Mouse (Mus musculus) CD4-positive, CD25-positive, alpha-beta regulatory T cell, adult 2 months (primary cell): Measurements from ENCODE around the gene Trak2.
"Not testable (repeated sequence)": the region's sequence is repeated elsewhere in the genome, so short reads cannot be mapped to it uniquely, and the experiment has no call there.

Experiments used
- DNase-seq: peaks from one replicate; pipeline ENCODE4 v3.0.0-alpha.2; 2012; ENCODE audit warnings: low read depth, low spot score

Trak2 gene

DNA sequence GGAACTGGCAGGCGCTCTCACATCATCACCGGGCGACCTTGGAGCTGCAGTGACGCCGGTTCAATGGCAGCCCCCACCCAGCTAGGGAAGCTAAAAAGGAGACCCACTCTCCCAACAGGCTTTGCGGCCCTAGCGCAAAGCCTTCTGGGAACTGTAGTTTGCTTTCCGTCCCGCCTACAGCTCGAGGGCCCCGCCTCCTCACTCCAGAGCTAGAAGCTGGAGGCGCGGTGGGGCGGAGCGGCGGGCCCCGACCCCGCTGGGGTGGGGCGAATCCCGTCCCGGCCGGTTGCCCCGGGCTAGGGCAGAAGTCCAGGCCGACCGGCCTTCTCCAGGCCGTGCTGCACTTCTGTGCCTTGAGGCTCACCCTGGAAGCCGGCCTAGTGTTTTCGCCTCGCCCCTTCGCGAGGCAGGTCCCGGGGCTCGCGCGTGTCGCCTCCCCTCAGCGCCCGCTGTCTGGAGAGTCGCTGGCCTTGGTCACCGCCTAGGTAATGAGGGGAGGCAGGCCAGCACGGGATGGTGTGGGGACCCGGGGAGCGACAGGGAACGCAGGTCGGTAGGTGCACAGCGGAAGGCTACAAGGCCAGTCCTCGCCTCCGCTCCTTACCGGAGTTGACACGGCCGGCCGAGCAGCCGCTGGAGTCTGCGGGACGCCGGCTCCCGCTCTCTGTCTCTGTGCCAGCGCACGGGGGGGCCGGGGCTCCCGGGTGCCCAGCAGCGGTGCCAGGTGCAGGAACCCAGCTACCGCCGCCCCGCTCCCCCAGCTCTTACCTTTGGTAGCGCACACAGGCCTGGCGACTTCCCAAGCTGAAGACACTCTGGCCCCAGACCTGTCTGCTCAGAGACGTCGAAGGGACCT is at the start of gene Trak2, which contains the start of gene Stradb:
Gene Trak2, minus strand, starts transcription at position 65 of the 856 bp plus-strand sequence.
Gene Stradb, plus strand, starts transcription at position 157 of the 856 bp plus-strand sequence.
- DNase-seq: peak; percentile 96

DNA sequence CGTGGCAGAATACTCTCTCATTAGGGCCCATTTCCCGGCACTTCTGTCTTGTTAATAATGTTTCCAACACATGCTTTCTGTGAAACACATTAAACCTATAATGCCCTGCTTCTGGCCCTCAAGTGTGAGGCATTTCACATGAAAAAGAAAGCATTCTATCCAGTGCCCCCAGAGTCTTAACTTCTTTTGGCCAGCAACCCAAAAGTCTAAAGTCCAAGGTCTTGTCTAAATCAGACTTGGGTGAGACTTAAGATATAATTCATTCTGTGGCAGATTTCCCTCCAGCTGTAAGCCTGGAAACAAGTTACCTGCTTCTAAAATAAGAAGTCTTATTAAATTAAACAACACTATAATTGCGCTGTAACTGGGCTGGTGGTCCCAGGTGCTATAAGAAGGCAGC is 48.3 kb upstream of the Trak2 start:
- DNase-seq: no peak

DNA sequence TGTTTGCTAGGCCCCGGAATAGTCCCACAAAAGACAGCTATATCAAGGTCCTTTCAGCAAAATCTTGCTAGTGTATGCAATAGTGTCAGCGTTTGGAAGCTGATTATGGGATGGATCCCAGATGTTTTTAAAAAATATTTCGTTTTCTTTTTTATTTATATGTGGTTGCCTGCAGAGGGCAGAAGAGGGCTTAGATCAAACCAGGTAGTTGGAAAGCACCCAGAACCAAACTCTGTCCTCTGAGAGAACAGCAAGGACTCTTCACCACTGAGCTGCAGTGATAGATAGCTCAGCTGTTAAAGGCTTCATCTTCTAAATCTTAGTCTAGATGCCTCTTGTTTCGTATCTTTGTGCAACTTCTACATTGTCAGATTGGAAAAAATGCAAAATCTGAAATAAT is 36.0 kb upstream of the Trak2 start:
- DNase-seq: peak; percentile 42

DNA sequence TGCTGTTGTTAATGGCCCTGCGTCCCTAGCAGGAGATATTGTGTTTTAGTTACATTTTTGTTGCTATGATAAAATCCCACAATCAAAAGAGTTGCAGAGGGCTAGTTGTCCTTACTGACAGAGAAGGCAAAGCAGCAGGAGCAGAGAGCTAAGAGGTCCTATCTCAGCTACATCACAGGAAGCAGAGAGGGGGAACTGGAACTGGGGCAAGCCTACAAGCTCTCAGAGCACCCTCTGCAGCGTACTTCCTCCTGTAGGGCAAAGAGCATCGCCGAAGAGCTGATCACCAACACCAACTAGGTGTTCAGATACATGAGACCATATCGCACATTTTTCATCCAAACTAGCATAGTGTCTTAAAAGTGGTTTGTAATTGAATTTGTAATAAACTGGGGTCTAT is 22.1 kb upstream of the Trak2 start:
- no peak for DNase-seq

DNA sequence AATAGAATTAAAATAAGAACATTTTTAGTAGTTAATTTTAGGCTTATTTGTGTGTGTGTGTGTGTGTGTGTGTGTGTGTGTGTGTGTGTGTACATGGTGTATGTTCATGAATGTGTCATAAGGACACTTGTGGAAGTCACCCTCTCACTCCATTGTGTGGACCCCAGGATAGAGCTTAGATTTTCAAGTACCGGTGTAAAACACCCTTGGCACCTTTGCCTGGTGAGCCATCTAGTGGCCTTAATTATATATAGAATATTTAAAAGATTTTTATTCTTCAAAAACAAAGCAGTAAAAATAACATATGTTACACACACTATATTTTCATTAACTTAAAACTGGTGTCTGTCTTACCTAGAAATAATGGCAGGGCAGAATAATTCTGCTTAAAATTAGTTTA is 20.5 kb upstream of the Trak2 start:
- DNase-seq: peak; percentile 24

DNA sequence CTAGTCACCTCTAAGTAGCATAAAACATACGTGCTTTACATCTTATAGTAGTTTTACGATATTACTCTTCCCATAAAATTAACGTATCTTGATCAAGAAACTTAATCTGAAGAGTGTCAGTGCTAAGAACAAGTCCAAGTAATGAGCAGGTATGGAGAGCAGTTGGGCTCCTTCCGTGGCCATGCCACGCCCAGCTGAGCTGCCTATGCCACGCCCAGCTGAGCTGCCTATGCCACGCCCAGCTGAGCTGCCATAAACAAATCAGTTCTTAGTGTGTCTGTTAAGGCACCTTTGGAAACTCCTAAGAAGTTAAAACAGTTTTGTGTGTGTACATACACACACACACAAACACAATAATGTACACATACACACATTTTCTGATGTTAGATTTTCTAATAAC is 19.9 kb upstream of the Trak2 start:
- DNase-seq: no peak

DNA sequence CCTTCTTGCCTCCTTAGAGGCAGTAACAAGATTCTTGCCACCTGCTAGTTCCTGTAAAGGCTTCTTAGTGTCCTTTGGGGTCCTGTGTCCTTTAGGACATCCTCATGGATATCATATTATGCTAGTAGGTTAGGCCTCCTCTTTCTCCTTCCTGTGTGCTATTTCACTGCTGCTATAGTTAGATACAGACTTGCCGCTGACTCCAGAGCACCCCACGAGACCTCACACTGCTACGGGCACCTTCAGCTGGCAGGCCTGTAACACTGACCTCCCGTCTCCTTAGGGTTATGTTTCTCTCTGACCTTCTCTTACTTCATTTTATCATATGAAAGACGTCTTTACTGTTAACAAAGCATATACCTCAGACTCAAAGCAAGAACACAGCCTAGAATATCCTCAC is 11.4 kb upstream of the Trak2 start:
- DNase-seq: no peak

DNA sequence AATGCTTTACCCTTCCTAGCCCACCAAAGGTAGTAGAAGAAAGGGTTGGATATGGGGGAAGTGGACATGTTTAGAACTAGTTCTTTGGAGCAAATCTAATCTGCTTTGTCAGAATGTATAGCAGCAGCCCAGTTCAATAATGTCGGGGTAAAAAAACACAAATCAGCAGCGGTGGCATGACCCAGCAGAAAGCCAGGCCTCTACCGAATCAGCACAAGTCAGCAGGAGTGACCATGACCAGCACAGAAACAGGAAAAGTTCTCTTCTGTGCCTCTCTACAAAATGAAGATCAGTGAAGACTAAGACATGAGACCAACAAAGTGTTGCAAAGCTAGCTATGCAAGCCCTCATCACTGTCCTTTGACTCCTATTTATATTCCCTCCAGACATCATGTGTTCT is 9.0 kb upstream of the Trak2 start:
- DNase-seq: no peak

DNA sequence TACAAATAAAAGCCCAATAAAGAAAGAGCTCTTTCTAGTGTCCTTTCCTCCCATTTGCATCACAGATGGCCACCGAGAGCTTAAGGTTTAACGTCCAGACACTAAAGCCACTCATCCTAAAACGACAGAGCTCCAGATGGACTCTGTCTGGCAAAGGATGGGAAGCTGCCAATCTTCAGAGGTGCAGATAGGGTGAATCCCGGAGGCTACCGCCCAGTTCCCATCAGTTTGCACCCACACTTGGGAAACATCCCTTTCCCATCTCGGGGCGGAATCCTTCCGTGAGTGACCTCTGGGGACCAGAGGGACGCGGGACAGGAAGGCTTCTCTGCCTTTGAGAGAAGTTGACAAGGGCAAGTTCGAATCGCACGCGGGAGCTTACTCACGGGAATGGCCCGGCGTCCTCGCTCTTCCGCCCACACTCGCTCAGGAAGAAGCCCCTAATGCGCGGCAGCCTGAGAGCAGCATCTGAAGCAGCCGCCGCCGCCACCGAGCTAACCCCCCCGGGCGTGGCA is 322 bp downstream of the Trak2 start:
- DNase-seq: no peak

DNA sequence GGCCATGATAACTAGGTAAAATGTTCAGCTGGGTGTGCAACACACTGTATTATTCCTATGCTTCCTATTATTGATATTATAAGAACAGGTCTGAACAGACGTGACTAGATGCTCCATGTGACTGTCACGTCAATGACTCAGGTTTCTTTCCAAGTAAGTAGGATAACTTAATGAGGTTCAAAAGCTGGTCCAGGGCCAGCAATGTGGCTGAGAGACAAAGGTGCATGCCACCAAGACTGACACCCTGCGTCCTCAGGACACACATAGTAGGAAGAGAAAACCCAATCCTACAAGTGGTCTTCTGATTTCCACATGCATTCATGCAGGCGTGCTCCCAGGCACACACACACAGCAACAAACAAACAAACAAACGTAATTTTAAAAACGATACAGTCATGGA is 2.1 kb downstream of the Trak2 start:
- DNase-seq: no peak

DNA sequence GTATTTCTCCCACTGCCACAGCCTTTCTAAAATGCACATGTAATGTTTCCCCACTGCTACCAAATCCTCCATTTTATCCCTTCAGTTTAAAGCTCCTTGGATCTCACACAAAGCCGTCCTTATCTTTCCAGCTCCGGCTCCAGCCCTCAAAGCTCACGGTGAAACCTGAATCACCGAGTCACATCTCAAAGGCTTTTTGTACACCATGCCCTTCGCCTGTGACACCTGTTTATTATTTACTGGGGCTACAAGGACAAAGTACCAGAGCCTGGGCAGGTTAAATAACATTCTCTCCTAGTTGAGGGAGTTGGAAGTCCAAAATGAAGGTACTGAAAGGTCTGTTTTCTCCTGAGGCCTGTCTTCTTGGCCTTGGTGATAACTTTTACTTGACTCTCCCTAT is 3.2 kb downstream of the Trak2 start:
- no peak for DNase-seq

DNA sequence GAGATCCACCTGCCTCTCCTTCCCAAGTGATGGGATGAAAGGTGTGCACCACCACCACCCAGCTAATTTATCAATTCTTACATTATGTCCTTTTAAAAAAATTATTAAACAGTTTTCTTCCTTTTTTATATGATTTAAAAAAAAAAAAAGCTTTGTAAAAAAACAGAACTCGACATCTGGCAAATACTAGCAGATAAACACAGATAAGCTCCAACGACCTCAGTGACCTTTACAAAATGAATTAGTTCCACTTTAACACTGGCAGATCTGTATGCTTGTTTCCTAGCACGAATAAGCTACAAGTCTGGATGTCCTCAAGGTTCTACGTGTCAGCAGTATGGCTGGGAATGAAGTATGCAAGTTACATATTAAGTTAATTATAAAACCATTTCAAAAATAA is 5.7 kb downstream of the Trak2 start:
- no peak for DNase-seq

DNA sequence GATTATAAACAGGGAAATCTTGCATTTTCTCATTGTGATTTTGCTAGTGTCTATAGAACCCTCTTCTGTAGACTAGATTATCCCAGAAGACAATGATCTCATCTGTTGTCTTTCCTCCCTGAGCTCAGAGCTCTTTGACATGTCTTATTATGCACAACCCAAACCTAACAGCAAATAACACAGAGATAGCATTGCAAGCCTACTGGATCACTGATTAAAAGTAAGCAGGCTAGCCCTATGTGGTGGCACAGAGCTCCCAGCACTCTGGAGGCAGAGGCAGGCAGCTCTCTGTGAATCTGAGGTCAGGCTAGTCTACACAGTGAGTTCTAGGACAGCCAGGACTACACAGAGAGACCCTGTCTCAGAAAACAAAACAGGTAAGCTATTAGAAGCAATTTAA is 10.4 kb downstream of the Trak2 start:
- no peak for DNase-seq

DNA sequence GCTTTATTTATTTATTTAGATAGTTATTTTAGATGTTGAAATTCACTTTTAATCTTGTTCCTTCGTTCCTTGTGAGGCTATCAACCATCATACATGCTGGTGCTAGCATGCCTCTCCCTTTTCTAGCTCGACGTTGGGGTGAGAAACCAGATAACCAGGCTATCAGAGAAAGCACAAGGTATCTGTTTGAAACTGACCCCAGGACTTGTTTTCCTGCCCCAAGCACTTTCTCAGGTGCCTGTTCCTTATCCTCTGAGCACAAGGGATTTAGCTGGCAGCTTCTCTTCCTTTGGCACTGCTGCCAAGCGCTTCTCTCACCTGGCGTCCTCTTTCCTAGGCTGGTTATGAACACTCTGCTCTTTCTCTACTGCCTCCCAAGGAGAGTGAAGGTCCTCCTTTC is 10.8 kb downstream of the Trak2 start:
- no peak for DNase-seq

DNA sequence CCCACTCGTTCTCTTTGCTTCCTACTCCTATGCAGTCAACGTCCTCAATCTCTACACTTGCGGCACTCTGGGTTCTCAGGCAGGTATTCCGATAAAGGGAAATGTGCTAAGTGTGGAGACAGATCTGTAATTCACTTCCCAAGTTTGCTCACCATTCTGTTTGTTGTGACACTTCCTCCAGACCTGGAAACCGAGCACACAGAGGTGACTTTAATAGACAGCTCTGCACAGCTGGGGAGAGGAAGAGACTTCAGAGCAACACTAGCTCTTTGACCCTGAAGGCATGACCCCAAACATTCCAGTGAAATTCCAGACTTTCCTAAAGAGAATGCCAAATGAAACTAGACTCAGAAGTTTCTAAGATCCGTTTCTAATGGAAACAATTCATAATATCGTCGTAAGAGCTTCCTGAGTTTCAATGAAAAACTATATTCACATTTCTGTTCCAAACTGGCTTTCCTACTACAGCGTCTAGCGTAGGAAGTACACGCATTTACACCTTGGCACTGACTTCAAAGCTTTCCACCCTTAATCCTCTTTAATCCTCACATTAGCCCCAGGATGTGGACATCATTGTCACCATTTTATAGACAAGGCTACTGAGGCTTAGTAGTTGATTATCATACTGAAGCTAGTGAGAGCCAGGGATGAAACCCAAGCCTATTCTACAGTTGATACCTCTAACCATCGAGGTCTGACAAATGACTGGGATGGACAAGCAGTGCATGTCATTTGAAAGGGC is 11.9 kb downstream of the Trak2 start:
- DNase-seq: no peak

DNA sequence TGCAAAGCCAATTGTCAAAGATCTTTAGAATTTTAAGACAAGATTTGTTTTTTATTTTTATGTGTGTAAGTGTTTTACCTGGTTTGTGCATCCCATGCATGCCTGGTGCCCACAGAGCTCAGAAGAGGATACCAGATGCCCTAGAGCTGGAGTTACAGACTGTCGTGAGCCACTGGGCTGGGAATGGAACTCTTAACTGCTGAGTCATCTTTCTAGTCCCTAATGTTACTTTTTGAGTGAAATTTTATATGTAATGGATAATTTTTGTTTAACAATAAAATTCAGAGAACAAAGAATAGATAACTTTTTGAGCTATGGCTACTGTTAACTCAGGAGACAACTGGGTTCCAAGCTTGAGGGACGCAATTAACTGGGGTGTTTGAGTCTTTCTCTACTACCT is 13.5 kb downstream of the Trak2 start:
- DNase-seq: no peak

DNA sequence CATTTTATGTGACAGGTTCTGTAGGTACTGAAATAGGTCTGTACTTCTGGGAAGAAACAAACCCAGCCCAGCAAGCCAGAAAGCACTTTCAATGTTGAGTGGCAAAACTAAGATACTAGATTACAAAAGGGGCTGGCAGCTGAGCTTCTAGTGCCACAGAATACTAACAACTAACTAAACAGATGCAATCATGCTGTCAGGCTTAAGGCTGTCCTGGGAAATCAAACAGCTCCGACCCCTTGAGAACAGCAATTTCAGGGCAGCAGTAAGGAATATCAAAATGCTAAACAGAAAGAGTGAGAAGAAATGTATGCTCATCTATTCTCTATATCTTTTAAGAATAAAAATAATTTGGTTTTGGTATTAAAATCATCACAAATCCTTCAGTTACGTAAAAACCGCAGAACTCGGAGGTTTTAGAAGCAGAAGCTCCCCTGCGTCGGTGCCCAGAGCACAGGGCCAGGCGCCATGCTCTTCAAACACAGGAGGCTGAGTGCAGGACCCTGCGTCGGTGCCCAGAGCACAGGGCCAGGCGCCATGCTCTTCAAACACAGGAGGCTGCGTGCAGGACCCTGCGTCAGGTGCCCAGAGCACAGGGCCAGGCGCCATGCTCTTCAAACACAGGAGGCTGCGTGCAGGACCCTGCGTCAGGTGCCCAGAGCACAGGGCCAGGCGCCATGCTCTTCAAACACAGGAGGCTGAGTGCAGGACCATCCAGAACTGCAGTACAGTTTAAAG is 14.3 kb downstream of the Trak2 start:
- DNase-seq: not testable (repeated sequence)

DNA sequence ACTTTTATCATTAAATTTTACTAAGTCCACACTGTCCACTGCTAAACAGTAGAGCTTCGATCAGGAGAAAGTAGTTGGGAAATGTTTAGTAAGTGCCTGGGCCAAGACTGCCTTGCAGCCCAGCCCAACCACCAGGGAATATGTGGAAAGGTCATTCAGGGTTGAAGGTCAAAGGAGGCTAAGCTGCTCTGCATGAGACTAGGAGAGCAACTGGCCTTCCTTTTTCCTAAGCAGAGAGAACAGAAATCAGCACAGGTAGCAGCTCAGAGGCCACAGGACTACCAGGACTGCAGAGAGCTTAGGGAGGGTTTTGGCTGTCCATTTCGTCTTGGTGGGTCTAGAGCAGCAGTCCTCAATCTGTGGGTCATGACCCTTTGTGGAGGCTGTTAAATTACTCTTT is 15.3 kb downstream of the Trak2 start:
- no peak for DNase-seq

DNA sequence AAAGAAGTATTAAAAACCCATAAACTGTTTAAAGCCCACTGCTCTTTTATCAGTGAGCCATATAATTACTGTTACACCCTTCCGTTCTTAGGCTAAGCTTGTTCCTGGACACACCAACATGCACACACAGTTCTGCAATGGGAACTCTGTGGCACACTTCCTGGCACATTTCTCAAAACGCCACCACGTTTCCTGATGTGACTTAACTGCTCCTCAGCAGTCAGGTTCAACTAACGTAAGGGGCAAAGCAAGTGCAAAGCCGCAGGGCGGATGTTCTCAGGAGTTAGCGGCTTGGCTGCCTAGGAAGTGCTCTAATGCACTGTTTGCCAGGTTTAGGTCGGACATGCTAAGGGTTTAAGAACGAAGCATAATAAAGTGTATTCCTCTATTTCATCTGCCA is 17.0 kb downstream of the Trak2 start:
- peak; percentile 78 for DNase-seq

DNA sequence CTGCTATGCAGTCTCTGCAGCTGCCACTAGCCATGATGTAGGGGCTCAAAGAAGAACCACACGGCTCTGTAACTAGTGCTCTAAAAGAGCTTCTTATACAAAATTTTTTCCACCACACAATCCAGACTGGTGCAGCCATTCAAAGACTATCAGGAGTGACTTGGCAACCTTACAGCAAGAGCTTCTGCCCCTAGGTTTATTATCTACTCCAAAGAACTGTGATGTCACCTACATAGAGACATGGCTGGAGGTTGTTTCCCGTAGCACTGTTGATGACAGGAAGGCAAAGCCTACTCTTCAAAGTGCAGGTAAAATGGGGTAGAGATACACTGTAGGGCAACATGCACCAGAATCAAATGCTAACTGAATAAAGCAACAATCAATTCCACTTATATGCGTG is 17.5 kb downstream of the Trak2 start:
- DNase-seq: peak; percentile 49

DNA sequence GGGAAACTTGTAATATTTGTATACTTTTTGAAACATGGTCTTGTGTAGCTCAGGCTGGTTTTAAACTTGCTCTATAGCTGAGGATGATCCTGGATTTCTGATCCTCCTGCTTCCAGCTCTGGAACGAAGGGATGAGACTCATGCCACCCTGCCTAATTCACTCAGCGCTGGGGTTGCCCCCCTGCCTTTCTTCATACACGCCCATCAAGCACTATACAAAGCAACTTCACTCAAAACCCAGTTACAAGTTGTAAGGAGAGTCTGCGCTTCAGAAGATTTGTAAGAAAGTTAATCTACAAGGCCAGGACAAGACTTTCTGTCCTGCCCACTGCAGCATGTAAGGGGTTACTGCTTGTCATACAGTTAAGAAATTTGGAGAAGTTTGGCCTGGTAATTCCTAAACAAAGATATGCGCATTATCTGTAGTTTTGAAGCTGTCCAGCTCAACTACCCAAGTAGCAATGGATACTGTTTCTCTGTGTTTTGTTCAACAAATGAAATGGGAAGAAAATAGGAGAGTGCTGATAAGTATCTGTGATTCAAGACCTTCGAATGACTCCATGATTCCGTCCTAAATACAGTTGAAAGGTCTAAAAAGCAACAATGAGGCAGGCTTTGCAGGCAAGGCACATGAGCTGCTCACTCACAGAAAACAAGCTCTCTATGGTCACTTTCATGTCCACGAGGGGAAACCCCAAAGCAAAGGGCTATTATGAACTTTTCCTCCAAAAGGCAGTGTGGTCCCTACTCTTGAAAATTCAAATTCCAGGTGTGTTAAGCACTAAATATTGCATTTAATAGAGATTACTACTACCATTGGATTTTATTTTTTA is 18.4 kb downstream of the Trak2 start:
- no peak for DNase-seq
